Mouse (Mus musculus) gonadal fat pad, adult 2 months (tissue): ENCODE data around the gene Homer2. TPM values are rescaled to one million over a fixed set of nuclear protein-coding genes. Genes with fewer than 3 reads are reported as not detected.

Source experiments
- DNase-seq: peaks from one replicate; pipeline ENCODE4 v3.0.0-alpha.2; 2012; ENCODE audit warnings: low read depth
- polyA plus RNA-seq: library from polyadenylated mRNA; depleted of rRNA; stranded (reverse); fragments of >200 nt; gene quantifications from 2 replicates; pipeline ENCODE4 v1.2.3, GENCODE M21; 2012

Homer2 gene
- polyA plus RNA-seq, 1 experiment: 1.6 TPM

DNA sequence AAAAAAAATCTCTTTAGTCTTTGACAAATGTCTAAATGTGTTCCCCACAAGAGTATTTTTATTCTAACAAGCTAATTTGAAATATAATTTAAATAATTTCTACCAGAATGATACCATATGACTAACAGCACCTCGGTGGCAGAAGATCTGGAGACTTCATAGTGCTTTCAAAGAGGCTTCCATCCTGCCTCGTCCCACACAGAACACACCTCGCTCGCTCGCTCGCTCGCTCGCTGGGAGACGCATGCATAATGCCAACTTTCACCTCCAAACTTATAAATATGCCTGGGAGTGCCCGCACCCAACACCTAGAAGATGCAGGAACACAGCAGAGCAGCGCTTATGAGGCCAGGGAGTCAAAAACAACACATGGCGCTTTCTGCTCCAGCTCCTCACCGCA lies 9.0 kb downstream of the Homer2 start:
- no peak for DNase-seq

DNA sequence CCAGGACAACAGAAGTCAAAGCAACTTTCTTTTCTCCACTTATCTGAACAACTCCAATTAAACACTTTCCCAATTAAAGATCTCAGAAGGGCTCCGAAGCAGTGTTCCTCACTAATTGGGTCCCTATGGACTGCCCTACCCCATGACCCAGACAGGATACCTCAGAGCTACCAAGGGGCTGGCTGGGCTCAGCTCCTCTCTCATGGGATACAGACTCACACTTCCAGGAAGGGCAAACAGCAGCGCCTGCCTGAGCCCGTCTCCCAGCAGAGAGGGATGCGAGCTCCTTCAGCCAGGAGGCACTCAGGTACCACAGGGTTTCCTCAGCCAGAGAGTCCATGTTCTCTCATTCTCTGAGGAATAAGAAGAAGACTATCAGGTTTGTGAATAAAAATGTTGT lies 9.4 kb downstream of the Homer2 start:
- no peak for DNase-seq

DNA sequence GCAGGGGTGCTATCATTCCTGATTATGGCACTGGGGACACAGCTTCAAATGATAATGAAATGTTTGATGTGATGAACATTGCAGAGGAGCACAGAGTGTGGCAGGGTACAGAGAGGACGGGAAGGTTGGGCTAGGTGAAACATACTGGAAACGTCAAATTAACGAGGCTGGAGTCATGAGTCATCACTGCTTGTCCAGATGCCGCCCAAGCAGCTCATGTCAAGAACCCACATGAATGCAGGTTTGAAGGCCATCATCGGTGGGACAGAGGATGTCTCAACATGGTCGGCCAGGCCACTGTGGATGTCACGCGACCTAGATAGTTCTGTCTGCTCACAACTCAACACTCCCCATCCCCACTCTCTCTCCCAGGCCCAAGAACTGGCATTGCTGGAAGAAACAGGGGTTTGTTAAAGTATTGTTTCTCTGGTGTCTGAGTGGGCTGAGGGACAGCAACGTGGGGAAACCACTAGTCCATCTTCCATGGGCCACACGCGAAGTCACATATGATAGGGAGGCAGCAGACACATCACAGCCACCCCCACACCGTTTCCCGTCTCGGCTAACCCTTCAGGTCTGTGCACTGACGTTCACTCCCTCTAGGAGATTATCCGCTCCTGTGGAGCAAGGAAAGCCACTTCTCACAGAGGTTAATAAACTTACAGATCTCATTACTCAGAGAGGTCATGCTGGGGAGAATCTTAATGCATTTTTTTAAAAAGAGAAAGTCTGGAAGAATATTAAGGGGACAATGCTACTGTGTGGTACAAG lies 11.4 kb downstream of the Homer2 start:
- no peak for DNase-seq

DNA sequence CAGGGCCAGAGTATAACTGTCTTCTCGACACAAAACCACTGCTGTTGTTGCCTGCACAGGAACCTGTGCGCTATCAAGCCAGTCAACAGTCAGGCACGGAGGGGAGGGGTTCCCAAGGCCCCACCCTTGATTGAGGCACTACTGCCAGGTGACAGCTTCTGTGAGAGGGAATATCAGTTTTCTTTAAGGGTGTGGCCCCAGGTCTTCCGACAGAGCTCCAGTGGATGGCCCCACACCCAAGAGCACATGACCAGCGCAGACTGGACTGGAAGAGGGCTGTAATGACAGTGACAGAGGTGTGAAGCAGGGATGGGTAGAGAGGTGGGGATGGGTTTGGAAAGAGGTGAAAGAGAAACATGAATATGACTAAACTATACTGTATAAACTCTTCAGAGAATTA lies 16.3 kb downstream of the Homer2 start:
- no peak for DNase-seq

DNA sequence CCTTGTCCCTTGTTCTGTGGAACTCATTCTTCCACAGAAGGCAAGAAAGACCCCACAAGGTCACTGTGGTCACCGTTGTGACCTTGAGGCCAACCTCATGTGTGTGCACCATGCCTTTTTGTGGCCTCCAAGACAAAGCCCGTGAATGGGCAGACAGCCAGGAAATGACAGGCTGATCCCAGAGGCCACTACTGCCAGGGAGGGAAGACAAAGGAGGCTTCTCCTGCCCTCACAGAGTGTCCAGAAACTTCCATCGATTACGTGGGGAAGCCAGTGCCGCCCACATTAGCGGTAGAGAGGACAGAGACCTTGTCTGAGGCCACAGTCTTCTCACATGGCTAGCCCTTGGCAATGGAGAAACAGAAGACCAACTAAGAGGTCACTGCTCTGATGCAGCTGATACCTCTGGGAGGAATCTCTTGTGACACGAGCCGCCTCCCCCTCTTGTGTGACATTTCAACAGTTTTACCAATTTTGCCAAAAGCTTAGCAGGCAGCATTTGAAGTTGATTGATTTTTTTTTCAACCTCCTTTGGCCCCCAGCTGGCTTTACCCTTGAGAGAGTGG lies 18.1 kb downstream of the Homer2 start:
- DNase-seq: no peak

DNA sequence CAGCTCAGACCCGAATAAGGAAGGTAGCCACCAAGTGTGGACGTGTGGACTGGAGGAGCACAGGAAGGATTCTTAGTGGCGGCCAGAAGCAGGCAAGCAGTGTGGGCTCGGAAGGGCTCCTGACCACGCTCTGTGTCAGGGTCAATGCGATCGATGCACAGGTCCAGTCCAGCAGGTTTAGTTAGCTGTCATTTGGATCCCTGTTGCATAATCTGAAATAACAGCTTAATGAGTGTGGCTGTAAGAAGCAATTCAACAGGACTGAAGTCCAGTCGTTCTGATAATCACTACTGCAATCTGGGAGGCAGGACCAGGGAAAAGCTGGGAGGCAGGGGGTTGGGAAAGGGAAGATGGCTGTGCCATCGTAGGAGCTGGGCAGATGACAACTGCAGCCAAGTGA lies 18.9 kb downstream of the Homer2 start:
- DNase-seq: peak; percentile 36

DNA sequence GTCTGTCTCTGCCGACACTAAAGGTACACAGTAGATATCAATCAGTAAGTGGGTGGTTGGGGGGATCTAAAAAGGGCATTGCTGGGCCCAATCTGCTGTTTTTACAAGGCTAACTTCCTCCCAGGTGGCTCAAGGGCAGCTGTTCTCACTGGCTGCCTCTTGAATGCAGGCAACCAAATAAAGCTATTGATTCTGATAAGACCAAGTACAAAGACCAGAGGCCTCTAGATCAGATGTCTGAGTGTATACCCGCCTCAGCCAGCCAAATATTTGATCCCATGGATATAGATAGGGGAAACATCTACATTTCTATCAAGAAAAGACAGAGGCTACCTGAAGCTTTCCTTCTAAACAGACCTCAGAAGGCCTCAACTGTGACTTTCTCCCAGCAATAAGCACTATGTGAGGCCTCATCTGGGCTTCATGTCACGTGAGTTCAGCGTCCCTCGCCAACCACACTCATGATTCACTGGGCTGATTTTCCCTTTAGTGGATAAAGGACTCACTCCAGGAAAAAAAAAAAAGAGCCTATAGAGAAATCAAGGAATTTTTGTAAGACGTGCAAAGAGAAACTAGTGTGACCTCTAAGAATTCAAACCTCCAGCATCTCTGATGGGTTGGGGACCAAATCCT lies 19.5 kb downstream of the Homer2 start:
- no peak for DNase-seq

DNA sequence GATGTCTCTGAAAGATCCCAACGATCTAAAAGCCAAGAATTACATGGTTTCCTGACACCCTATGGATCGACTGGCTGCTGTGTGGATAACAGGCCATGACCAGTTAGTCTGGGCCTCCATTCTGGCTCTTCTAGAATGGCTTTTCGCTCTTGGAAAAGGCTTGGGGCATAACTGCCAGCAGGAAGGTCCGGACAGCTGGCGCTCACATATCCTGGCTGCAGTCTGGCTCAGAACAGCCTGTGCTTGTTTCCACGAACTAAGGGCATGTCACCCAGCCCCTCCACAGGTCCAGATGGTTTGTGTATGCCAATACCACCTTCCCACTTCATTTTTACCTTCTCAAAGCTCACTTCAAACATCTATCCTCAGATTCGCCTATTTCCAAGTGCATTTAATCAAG lies 22.0 kb downstream of the Homer2 start:
- no peak for DNase-seq

DNA sequence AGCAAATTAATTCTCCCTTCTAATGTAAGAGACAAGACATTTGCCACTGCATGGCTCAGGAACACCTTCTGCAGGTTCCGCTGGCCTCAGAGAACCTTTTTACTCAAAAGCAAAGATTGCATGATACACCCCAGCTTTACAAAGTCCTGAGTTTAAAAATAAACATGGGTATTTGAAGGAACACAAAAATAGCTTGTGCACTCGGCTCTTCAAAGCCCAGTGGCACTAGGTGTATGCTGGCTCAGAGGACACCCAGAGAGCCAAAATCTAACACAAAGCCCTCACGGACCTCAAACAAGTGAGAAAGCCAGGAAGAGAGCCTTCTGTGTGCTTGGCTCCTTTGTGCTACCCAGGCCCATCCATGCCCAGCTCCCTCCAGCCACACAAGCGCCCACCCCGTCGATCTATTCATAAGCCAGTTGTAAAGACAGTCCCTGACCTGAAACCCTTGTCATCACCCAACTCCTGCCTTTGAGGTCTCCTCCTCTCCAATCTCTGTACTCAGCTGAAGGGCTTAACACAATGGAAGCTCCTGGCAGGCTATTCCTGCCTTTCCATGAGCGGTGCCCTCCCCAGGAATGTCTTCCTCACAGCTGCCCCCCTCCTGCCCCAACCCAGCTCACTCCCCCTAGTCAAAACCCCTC lies 23.4 kb downstream of the Homer2 start:
- DNase-seq: no peak

DNA sequence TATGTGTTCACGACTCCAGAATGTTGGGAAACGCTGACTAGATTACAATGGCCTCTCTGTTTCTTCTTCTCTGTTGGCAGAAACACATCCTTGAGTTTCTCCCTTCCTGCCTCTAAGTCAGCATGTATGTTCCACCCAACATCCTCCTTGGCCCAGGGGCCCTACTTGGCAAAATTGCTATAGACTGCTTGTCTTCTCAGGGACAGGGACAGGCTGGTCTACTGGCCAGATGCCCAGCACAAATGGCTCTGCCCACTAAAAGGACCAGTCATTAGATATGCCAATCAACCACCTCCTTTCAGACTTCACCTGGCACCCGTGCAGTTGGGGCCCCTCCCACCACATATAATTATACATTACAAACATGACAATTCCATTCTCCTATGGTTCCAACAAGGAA lies 25.9 kb downstream of the Homer2 start:
- peak; percentile 45 for DNase-seq

DNA sequence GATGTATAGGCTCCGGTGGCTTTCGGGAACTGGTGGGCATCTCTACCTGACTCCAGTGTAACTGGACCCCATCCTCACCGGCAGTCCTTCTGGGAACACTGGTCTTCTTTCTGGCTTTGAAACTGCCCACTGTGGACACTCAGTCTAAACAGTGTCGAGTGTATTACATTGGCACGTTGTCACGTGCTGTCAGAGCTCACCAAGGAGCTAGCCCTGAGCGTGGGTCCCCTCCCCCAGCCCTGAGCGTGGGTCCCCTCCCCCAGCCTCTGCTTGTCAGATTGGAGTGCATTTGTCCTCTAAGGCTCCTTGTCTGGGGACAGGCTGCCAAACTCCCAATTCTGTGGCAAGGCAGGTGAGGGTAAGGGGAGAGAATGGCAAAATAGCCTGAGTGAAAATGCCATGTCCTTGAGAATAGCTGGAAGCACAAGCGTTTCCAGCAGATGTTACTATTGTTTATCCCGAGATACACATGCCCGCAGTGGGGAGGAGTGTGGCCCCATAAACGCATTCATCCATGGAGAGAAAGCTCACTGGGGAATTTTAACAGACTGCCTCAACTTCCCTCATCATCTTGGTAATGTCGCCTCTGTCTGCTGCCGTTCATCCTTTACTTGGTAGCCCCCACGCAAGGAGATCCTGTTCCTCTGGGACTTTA lies 33.8 kb downstream of the Homer2 start:
- DNase-seq: no peak

DNA sequence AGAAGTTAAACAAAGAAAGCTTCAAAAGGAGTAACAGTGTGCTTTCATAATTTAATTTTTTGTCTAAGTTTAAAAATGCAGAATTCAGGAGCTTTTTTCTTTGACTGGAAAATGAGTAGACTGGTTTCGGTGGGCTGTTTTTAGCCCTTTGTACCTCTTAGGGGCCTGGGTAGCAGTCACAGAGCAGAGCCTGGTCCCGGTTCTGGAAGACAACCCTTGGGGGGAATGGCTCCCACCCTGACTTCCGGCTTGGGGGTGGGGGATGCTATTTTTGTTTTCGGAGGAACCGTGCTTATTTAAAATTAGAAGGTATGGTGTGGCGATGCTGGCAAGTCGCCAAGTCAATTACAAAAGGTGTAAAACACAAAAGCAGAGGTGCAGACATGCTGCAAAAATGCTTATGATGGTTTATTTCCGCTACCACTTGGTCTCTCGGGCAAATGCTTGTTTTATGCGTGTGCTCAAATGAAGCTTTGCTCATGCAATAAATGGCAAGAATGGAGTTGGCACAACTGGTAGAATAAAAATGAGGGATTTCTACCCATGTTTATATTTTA lies 34.5 kb downstream of the Homer2 start:
- DNase-seq: no peak

DNA sequence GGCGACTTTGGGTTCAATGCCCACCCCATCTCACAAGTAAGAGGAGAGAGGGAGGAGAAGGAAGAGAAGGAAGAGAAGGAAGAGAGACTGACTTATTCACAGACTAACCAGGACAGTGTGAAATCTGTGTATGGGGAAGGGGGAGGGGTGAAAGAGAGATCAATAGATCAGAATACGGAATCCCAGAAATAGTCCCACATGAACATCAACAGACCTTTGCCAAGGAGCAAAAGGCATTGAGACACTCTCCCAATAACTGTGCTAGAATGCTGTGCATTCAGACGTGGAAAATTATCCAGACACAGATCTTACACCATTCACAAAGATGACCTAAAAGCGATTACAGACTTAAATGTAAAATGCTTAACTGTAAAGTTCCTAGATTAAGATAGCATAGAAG lies 40.2 kb downstream of the Homer2 start:
- DNase-seq: no peak

DNA sequence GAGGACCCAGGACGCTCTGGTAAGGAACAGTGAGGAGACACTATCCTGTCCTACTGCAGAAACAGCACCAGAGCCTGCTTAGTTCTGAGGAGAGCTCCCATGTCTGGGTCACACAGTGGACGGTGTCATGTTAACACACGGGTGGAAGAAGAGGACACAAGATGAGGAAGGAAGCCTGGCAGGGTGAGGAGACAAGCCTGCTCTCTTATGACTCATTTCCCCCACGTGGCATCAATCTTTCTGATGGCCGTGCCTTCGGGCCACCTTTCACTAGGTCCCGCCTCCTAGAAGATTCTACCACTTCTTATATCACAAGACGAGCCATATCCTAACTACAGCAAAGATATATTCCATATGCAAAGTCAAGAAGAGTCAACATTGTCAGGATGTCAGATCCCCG lies 40.7 kb downstream of the Homer2 start:
- DNase-seq: no peak

DNA sequence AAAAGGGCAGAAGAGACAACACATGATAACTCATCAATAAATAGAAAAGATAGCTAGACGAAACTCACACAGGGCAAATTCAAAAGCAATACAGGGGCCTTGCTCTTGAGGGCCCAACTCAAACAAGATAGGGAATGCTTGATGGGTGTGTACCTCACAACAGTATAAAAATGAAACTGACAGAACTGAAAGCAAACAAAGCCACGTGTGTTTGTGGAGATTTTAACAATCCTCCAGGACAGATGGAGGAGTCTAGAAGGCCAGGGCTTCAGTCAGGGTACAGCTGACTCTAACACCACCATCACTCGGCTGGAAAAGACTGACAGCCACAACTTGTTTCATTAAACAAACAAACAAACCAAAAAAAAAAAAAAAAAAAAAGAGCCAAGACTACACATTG lies 44.3 kb downstream of the Homer2 start:
- DNase-seq: no peak

DNA sequence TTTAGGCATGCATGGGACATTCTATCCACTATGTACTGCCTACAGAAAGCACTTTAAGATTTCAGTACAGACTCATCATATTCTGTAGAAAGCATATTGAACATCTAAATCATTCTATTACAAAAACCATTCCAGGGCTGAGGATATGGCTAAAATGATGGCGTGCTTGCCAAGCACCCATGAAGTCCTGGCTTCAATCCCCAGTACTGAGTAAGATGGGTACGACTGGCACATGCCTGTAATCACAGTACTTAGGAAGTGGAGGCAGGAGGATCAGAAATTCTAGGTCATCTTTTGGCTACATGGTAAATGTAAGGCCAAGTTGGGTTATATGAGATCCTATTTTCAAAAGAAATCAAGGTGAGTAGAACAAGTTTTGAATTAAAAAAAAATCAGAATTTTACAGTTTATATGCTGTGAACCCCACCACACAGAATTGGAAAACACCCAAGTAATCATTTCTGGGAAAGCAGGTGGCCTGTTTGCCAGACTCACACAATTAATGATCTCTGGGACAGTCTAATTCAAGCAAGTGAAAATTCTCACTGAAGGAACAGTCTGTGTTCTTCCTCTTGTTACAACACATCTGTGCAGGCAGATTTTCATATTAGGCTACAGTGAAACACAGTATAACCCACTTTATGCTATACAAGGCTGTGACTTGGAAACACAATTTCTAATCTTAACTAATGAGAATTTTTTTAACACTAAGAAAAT lies 49.5 kb downstream of the Homer2 start:
- DNase-seq: no peak

DNA sequence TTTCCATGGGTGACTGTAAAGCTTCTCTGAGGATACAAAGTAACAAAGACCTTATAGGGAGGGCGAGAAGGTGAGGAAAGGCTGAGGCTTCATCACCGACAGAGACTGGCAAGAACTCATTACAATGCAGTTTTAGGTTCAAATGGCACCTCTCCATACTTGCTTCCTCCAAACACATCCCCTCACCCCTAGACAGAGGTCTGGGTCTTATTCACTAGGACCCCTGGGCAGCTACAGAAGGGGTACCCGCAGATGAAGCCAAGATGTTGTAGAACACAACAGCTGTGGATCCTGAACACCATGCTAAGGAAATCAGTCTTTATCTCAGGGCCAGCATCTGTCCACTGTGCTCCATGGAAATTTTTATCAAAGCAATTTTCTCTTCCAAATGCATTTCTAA lies 50.3 kb downstream of the Homer2 start:
- DNase-seq: no peak

DNA sequence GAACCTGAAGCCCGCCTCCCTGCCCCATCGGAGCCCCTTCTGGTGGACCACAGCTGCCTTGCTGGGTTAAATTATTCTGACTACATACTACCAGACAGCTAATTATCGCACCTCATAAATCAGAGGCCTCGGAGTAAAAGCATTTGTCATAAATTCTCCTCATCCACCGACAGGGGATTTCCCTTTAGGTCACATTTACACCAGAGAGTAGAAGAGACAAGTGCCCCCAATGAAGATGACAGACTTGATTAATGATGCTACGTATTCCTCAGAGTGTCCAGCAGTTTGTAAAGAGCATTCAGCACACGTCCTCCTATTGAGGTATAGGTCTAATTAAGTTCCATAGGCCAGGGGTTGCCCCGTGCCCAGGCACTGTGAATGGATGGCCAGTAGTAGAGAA lies 50.7 kb downstream of the Homer2 start:
- no peak for DNase-seq

DNA sequence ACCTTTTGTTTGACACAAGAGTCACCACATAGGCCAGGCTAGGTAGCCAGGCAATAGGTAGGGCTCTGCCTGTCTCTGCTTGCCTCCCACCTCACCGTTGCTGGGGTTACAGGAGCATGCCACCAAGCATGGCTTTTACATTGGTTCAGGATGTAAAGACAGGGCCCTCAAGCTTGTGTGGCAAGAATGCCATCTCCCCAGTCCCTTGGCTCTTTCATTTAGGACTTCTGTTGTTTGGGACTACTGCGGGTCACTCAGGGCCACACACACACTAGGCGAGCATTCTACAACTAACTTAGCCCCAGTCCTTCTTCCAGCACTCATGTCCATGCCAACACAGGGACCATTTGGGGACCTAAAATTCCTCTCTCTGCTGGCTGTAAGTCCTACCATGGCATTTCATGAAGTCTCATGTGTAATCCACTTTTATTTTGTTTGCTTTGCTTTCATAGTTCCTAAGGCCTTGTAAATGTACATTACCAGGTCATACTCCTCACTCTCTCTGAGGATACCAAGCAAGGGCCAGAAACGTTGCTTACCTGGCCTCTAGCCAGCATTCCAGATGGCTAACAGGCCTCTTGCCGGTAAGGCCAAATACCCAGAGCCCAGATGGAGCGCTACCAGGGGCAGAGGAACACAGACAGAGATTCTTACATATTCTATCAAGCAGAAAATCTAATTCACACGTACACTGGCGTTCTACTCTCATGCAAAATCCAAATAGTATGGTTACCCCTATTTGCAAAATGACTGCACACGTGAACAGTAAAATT lies 52.2 kb downstream of the Homer2 start:
- no peak for DNase-seq

DNA sequence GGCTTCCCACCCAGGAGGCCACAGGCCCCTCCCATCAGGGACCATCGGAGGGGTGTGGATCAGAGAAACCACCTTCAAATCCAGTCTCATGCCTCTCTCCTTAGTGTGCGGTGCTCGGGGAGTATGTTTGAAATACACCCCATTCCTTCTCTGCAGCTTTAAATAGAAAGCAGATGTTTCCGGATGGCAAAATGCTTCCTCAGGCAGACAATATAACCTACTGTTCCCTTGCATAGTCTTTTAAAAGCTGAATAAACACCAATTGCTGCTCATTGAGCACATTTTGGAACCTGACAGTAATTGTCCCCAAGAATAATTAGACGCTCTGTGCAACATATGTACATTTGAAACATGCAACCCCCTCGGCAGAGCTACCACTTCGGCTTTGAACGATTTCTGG lies 53.3 kb downstream of the Homer2 start:
- no peak for DNase-seq

DNA sequence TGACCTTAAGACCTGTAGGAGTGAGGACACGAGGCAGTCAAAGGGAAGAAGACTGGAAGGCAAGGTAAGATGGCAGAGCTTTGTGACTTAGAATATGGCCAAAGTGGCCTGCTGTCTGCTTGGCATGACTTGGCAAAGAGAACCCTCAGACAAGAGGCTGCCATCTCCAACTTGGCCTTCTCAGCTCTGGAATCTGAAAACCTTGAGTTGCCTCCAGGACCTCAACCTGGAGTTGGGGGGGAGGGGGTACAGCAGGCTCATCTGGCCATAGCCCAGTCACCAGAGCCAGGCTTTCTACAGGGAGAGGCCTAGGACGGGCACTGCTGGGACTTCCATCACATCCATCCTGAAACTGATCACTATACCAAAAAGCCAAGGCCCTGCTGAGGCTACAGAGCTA lies 55.0 kb downstream of the Homer2 start:
- no peak for DNase-seq
